Mouse (Mus musculus) lung, embryonic 14.5 days (tissue): ENCODE results near the gene Ttc21b. TPM values are rescaled to one million over a fixed set of nuclear protein-coding genes. Genes with fewer than 3 reads are reported as not detected.

ENCODE experiments used
- ATAC-seq: fragments of 200-750 bp; cut with Nextera tagmentation; 2 replicates; pipeline ENCODE4 v1.8.0; 2017; ENCODE audit warnings: mild to moderate bottlenecking, moderate TSS enrichment, moderate library complexity; ENCODE audit not compliant: insufficient read depth
- DNase-seq: peaks from one replicate; pipeline ENCODE4 v3.0.0-alpha.2; 2015
- H3K27ac ChIP-seq: fragments of 300-500 bp; sonication (generic); 2 replicates; pipeline ENCODE4 v1.5.1; 2014; ENCODE audit warnings: low read depth, mild to moderate bottlenecking, moderate library complexity
- H3K27me3 ChIP-seq: fragments of 300-500 bp; sonication (generic); 2 replicates; pipeline ENCODE4 v1.6.1; 2014; ENCODE audit warnings: low read length, control low read depth; ENCODE audit not compliant: insufficient read depth
- H3K36me3 ChIP-seq: fragments of 300-500 bp; sonication (generic); 2 replicates; pipeline ENCODE4 v1.6.1; 2014; ENCODE audit warnings: control low read depth; ENCODE audit not compliant: insufficient read depth
- H3K4me1 ChIP-seq: fragments of 300-500 bp; sonication (generic); 2 replicates; pipeline ENCODE4 v1.6.1; 2014; ENCODE audit warnings: antibody characterized with exemption, control low read depth; ENCODE audit not compliant: insufficient read depth
- H3K4me2 ChIP-seq: fragments of 300-500 bp; sonication (generic); 2 replicates; pipeline ENCODE4 v1.6.1; 2014; ENCODE audit warnings: mild to moderate bottlenecking
- H3K4me3 ChIP-seq: fragments of 300-500 bp; sonication (generic); 2 replicates; pipeline ENCODE4 v1.5.1; 2014; ENCODE audit warnings: low read depth, low read length
- H3K9ac ChIP-seq: fragments of 300-500 bp; sonication (generic); 2 replicates; pipeline ENCODE4 v1.6.1; 2014
- H3K9me3 ChIP-seq: fragments of 300-500 bp; sonication (generic); 2 replicates; pipeline ENCODE4 v1.6.1; 2016; ENCODE audit warnings: low read depth, low read length, control low read depth
- CTCF ChIP-seq: IDR thresholded peaks from 2 replicates; pipeline ENCODE4 v1.5.1; 2016; ENCODE audit warnings: antibody characterized with exemption, low read depth
- WGBS: fragments of 180-500 bp; shearing (Covaris S2); extraction: QIAGEN DNeasy Blood & Tissue Kit; methylation state at CpG from one replicate; pipeline ENCODE4 v1.1.7; 2014; 5-methylcytosine and 5-hydroxymethylcytosine counted together
- polyA plus RNA-seq: library from polyadenylated mRNA; unstranded; fragments of >200 nt; fragmentation: Nextera tagmentation; extraction: Ambion mirVana; gene quantifications from 2 replicates; pipeline ENCODE4 v1.2.1, GENCODE M21; 2014

Ttc21b gene
- polyA plus RNA-seq, 1 experiment from 2014 or later, result 16.2 TPM

DNA sequence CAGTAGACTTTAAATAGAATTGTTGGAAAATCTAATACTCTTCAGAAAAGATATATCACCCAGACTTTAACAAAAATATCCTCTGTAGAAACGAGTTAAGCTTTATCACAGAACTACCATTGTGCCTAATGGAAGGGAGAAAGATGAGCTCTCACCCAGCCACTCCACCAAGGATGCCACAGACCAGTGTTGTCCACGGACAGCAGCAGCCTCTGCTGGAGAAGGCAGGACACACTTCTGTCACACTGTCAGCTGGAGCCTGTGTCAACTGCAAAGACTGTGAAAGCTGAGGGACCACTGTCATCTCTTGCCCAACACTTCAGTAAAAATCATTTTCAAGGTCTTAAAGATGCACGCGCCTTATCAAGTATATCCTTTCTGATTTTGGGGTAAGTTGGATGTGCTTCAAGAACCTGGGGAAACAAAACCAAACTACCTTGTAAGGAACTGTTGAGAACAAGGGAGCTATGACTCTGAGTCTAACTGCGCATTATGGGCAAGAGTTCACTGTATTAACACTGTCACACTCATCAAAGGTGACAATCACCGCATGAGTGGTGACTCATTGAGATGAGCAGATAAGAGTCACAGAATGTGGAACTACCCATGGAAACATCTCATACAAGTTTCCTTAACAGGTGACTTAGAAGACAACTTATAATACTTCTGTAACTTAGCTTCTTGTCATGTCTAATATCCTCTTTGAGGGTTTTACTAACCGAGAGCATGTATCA is 71.8 kb downstream of the Ttc21b start:
- 74% methylated on average over 7 of the region's 7 CpGs for WGBS
- H3K9me3 ChIP-seq, result no peaks in the 10 kb centered on the region
- DNase-seq (peak; percentile 48), ATAC-seq (peak; percentile 70; the same call in 1 of the 2 replicates)
- H3K4me2 ChIP-seq, result no peak overlapping the region
- H3K27me3 ChIP-seq, result no peaks in the 10 kb centered on the region
- peak; percentile 64 for TF ChIP-seq CTCF
- no peaks in the 10 kb centered on the region for H3K4me1 ChIP-seq
- no peak overlapping the region for H3K9ac ChIP-seq
- no peak overlapping the region for H3K4me3 ChIP-seq
- no peaks in the 10 kb centered on the region for H3K36me3 ChIP-seq
- H3K27ac ChIP-seq, result no peak overlapping the region

DNA sequence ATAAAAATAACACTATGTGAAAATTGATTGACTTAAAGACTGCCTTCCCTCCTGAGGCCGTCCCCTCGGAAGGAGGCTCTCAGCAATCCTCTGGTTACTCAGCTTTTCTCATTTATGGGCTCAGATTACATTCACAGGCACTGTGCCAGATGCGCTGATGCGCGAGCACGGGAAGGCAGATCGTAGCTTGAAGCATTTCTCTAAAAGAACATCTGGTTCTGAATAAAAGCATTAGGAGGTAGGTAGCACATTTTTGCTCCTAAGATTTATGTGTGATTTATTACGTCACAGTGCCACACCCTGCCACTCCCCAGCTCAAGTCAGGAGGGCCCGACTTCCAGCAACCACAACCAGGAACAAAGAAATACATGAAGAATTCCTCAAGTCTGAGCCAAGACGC is 76.1 kb downstream of the Ttc21b start:
- WGBS, result 35% methylated on average over 10 of the region's 10 CpGs
- DNase-seq (peak; percentile 94), ATAC-seq (peak; percentile 84)
- Histone ChIP-seq H3K4me1 (no peaks in the 10 kb centered on the region), H3K4me2 (peak overlapping the region; percentile 35), H3K36me3 (no peaks in the 10 kb centered on the region), H3K9me3 (no peaks in the 10 kb centered on the region), H3K27me3 (no peaks in the 10 kb centered on the region), H3K4me3 (no peak overlapping the region), H3K27ac (no peak overlapping the region), H3K9ac (no peak overlapping the region)
- no peak for TF ChIP-seq CTCF

DNA sequence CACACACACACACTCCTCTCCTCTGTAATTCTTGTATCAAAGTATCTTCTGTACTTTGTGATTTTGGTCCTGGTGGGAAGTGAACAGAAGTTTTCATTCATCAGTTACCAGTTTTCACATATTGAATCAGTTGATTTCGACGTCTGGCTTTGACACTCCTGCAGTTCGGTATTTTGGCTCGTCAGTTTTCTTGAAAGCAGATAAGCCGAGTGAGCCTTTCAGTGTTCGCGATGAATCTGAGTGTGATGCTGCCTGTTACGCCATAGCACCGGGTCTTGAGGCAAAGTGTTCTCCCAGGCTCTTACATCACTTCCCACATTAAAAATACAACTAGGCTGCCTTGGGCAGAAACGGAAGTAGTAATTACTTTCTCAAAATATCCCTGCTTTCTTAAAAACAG is 76.6 kb downstream of the Ttc21b start:
- TF ChIP-seq CTCF, result no peak
- 31% methylated on average over 10 of the region's 10 CpGs for WGBS
- no peak overlapping the region for H3K27ac ChIP-seq
- H3K4me3 ChIP-seq, result no peak overlapping the region
- no peak for ATAC-seq
- H3K9me3 ChIP-seq, result no peaks in the 10 kb centered on the region
- no peaks in the 10 kb centered on the region for H3K4me1 ChIP-seq
- no peaks in the 10 kb centered on the region for H3K27me3 ChIP-seq
- peak; percentile 61 for DNase-seq
- H3K4me2 ChIP-seq, result peak overlapping the region; percentile 49; the same call in 1 of the 2 replicates
- no peaks in the 10 kb centered on the region for H3K36me3 ChIP-seq
- H3K9ac ChIP-seq, result no peak overlapping the region

DNA sequence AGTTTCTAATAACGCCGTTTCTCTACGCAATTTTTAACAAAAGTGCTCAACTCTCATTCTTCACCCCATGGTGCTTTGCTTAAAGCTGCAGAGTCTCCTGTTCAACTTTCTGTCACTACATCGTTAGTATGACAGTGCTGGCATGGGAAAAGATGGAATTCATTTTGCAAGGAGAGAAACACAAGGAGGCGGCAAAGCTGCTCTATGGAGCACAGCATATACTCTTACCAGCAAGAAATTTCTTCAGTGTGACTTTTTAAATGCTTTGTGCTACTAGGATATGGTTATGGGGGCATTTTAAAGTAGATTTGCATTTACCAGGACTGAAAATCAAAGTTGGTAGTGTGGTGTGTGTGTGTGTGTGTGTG is 77.6 kb downstream of the Ttc21b start:
- WGBS, result 63% methylated on average over 5 of the region's 5 CpGs

DNA sequence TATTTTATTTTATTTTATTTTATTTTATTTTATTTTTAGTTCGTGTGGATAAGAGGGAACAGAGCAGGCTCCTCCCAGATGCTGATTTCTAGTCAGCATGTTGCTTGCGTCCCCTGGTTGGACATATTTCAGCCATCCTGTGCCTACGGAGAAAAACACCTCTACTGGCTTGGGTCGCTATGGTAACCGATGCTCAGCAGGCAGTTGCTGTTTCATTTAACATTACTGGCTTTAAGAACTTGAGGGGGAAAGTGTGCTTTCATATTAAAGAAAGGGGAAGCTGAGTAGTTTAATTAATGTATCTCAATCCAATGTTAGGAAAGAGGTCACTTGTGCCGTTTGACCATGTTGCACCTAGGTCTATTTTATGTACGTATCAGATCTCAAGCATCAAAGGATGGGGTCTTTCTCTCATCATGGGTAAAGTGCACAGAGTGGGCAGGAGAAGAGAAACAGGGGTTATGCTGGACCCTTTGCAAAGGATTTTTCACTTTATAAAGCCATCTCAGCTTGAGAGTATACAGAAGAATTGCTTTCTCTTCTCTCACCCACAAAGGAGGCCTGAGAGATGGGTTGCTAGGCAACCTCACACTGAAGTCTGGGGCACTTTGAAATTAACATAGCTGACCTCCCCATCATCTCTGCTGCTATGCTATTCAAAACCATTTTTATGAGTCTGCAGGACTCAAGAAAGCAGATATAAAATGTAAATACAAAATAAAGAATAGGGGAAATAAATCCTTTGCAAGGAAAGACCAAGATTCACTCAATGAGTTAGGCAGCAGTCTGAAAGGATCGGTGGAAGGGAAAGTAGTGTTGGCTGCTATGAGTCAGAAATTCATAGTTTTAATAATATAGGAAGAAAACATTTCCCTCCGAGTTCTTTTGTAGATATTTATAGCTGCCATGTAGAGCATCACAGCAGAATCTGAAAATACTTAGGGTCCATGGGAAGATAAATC is 78.2 kb downstream of the Ttc21b start:
- ATAC-seq (no peak), DNase-seq (no peak)
- no peak for TF ChIP-seq CTCF
- no peaks in the 10 kb centered on the region for H3K27me3 ChIP-seq
- WGBS, result 66% methylated on average over 9 of the region's 9 CpGs
- no peaks in the 10 kb centered on the region for H3K9me3 ChIP-seq
- H3K36me3 ChIP-seq, result no peaks in the 10 kb centered on the region
- no peak overlapping the region for H3K9ac ChIP-seq
- H3K4me2 ChIP-seq, result no peak overlapping the region
- no peaks in the 10 kb centered on the region for H3K4me1 ChIP-seq
- H3K4me3 ChIP-seq, result no peak overlapping the region
- no peak overlapping the region for H3K27ac ChIP-seq

More for the DNA sequence above, 77.6 kb downstream of the Ttc21b start:
- ATAC-seq (no peak), DNase-seq (no peak)
- no peak overlapping the region for H3K4me3 ChIP-seq
- no peak for TF ChIP-seq CTCF
- H3K9ac ChIP-seq, result no peak overlapping the region
- H3K9me3 ChIP-seq, result no peaks in the 10 kb centered on the region
- no peaks in the 10 kb centered on the region for H3K36me3 ChIP-seq
- H3K27me3 ChIP-seq, result no peaks in the 10 kb centered on the region
- no peak overlapping the region for H3K4me2 ChIP-seq
- no peak overlapping the region for H3K27ac ChIP-seq
- no peaks in the 10 kb centered on the region for H3K4me1 ChIP-seq

DNA sequence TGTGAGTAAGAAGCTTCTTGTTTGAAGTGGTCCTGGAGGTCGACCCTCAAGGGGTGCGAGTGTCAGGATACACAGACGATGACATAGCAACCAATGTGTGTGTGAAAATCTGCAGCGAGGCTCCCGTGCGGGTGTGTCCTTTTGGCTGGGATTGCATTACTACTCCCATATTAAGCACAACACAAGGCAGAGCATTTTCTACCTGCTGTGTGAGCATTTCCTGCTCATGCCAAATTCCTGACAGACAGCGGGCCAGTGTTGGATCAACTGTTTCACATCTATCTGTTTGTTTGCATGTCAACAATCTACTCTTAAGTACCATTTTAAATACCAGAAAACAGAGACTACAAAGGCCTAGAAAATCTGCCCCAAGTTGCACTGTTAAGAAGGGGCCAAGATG is 79.4 kb downstream of the Ttc21b start:
- Histone ChIP-seq H3K27ac (no peak overlapping the region), H3K9ac (no peak overlapping the region), H3K4me1 (no peaks in the 10 kb centered on the region), H3K4me2 (no peak overlapping the region), H3K27me3 (no peaks in the 10 kb centered on the region), H3K36me3 (no peaks in the 10 kb centered on the region), H3K9me3 (no peaks in the 10 kb centered on the region), H3K4me3 (no peak overlapping the region)
- 64% methylated on average over 7 of the region's 7 CpGs for WGBS
- TF ChIP-seq CTCF, result no peak
- DNase-seq (no peak), ATAC-seq (no peak)

DNA sequence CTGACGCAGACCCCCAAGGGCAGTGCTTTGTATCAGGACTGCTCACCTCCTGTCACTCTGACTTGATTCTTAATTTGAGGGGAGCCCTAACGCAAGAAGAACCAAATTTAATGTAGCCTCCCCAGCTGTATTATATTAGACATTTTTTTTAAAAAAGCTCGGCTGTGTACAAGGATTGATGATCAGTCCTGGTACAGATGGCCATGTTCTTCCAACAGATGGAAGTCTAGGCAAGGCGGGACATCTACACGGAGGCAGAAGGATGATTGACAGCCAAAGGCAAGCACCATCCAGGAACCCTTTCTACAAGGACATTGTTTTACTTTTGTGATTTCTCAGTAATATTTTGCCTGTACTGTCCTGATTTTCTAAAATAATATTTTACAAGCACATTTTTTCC is 83.3 kb downstream of the Ttc21b start:
- DNase-seq, result no peak
- no peak overlapping the region for H3K9ac ChIP-seq
- TF ChIP-seq CTCF, result no peak
- no peak overlapping the region for H3K4me2 ChIP-seq
- no peaks in the 10 kb centered on the region for H3K27me3 ChIP-seq
- H3K36me3 ChIP-seq, result no peaks in the 10 kb centered on the region
- H3K9me3 ChIP-seq, result no peaks in the 10 kb centered on the region
- H3K27ac ChIP-seq, result no peak overlapping the region
- no peaks in the 10 kb centered on the region for H3K4me1 ChIP-seq
- 64% methylated on average over 5 of the region's 5 CpGs for WGBS
- no peak overlapping the region for H3K4me3 ChIP-seq
- no peak for ATAC-seq
